Mouse (Mus musculus): Measurements from ENCODE around the gene Rnf223. TPM values are rescaled to one million over a fixed set of nuclear protein-coding genes. Genes with fewer than 3 reads are reported as not detected.

Rnf223 gene
- polyA plus RNA-seq, 1 experiment = 0.26 TPM

- Histone ChIP-seq H3K36me3 (ENCODE audit: control insufficient read depth, insufficient read depth) (no peaks in the 10 kb centered on the region), H3K27me3 (ENCODE audit: control insufficient read depth, insufficient read depth, insufficient read length) (peaks cover 19% of the 10 kb centered on the region), H3K79me2 (ENCODE audit: control insufficient read depth, insufficient read depth) (no peaks in the 10 kb centered on the region), H3K4me3 (no peak overlapping the region), H3K4me2 (ENCODE audit: low read depth) (no peak overlapping the region), H3ac (ENCODE audit: control insufficient read depth, insufficient read length) (no peak overlapping the region)
- TF ChIP-seq TCF12 (IDR thresholded peaks at IDR 0.05; ENCODE audit: insufficient read depth, poor library complexity, severe bottlenecking) = no peak
- TF ChIP-seq MYOD1 (IDR thresholded peaks at IDR 0.05; ENCODE audit: control insufficient read depth in 1 of 3, insufficient read length in 2 of 3, low read depth in 2 of 3) = no peak
- no peak for TF ChIP-seq E2F4 (IDR thresholded peaks at IDR 0.05; ENCODE audit: insufficient read depth)
- TF ChIP-seq MYOG (IDR thresholded peaks at IDR 0.05; ENCODE audit: control insufficient read depth in 1 of 3, insufficient read depth in 1 of 3, insufficient read length in 2 of 3, low read depth in 2 of 3) = no peak
- TF ChIP-seq TCF3 (IDR thresholded peaks at IDR 0.05; ENCODE audit: insufficient read length, low read depth) = no peak
- TF ChIP-seq REST (IDR thresholded peaks at IDR 0.05; ENCODE audit: insufficient read depth, insufficient read length) = no peak
- TF ChIP-seq CEBPB (IDR thresholded peaks at IDR 0.05; ENCODE audit: insufficient read depth, poor library complexity, severe bottlenecking) = no peak
- TF ChIP-seq MAX (IDR thresholded peaks at IDR 0.05; ENCODE audit: low read depth) = no peak
- TF ChIP-seq POLR2A (IDR thresholded peaks at IDR 0.05; ENCODE audit: insufficient read length, low read depth) = no peak
- no peak for TF ChIP-seq SRF (IDR thresholded peaks at IDR 0.05; ENCODE audit: control insufficient read depth, insufficient read length, low read depth)
- no peak for TF ChIP-seq USF1 (IDR thresholded peaks at IDR 0.05; ENCODE audit: low read depth)
- no peak for TF ChIP-seq POLR2AphosphoS2 (IDR thresholded peaks at IDR 0.05; ENCODE audit: insufficient read length, low read depth)
Observed at GRCm38 (mm10) chr4:156085256-156085655, 45.1 kb upstream of the Rnf223 start.

- H3K4me2 ChIP-seq (ENCODE audit: low read depth) = no peak overlapping the region
- TF ChIP-seq TCF12 (IDR thresholded peaks at IDR 0.05; ENCODE audit: insufficient read depth, poor library complexity, severe bottlenecking) = no peak
- TF ChIP-seq MYOD1 (IDR thresholded peaks at IDR 0.05; ENCODE audit: control insufficient read depth in 1 of 3, insufficient read length in 2 of 3, low read depth in 2 of 3) = no peak
- TF ChIP-seq REST (IDR thresholded peaks at IDR 0.05; ENCODE audit: insufficient read depth, insufficient read length) = no peak
- TF ChIP-seq MYOG (IDR thresholded peaks at IDR 0.05; ENCODE audit: control insufficient read depth in 1 of 3, insufficient read depth in 1 of 3, insufficient read length in 2 of 3, low read depth in 2 of 3) = no peak
- TF ChIP-seq CEBPB (IDR thresholded peaks at IDR 0.05; ENCODE audit: insufficient read depth, poor library complexity, severe bottlenecking) = no peak
- TF ChIP-seq USF1 (IDR thresholded peaks at IDR 0.05; ENCODE audit: low read depth) = no peak
- TF ChIP-seq SRF (IDR thresholded peaks at IDR 0.05; ENCODE audit: control insufficient read depth, insufficient read length, low read depth) = no peak
- no peak for TF ChIP-seq MAX (IDR thresholded peaks at IDR 0.05; ENCODE audit: low read depth)
- no peak for TF ChIP-seq E2F4 (IDR thresholded peaks at IDR 0.05; ENCODE audit: insufficient read depth)
- TF ChIP-seq POLR2AphosphoS2 (IDR thresholded peaks at IDR 0.05; ENCODE audit: insufficient read length, low read depth) = no peak
- no peak for TF ChIP-seq POLR2A (IDR thresholded peaks at IDR 0.05; ENCODE audit: insufficient read length, low read depth)
- no peak for TF ChIP-seq TCF3 (IDR thresholded peaks at IDR 0.05; ENCODE audit: insufficient read length, low read depth)
Observed at GRCm38 (mm10) chr4:156087398-156088087, 42.8 kb upstream of the Rnf223 start.

GRCm38 (mm10) chr4:156091236-156091635 lies 39.1 kb upstream of the Rnf223 start:
- no peak overlapping the region for H3K4me2 ChIP-seq (ENCODE audit: low read depth)
- no peak overlapping the region for H3K4me3 ChIP-seq
- no peaks in the 10 kb centered on the region for H3K36me3 ChIP-seq (ENCODE audit: control insufficient read depth, insufficient read depth)
- TF ChIP-seq MAX (IDR thresholded peaks at IDR 0.05; ENCODE audit: low read depth) (no peak), POLR2AphosphoS2 (IDR thresholded peaks at IDR 0.05; ENCODE audit: insufficient read length, low read depth) (no peak), SRF (IDR thresholded peaks at IDR 0.05; ENCODE audit: control insufficient read depth, insufficient read length, low read depth) (no peak), TCF12 (IDR thresholded peaks at IDR 0.05; ENCODE audit: insufficient read depth, poor library complexity, severe bottlenecking) (no peak), USF1 (IDR thresholded peaks at IDR 0.05; ENCODE audit: low read depth) (no peak), E2F4 (IDR thresholded peaks at IDR 0.05; ENCODE audit: insufficient read depth) (no peak)
- no peak overlapping the region for H3ac ChIP-seq (ENCODE audit: control insufficient read depth, insufficient read length)
- H3K27me3 ChIP-seq (ENCODE audit: control insufficient read depth, insufficient read depth, insufficient read length) = peaks cover 20% of the 10 kb centered on the region
- no peaks in the 10 kb centered on the region for H3K79me2 ChIP-seq (ENCODE audit: control insufficient read depth, insufficient read depth)

More at GRCm38 (mm10) chr4:156087398-156088087, 42.8 kb upstream of the Rnf223 start:
- no peaks in the 10 kb centered on the region for H3K79me2 ChIP-seq (ENCODE audit: control insufficient read depth, insufficient read depth)
- H3K27me3 ChIP-seq (ENCODE audit: control insufficient read depth, insufficient read depth, insufficient read length) = peaks cover 22% of the 10 kb centered on the region
- H3ac ChIP-seq (ENCODE audit: control insufficient read depth, insufficient read length) = no peak overlapping the region
- no peak overlapping the region for H3K4me3 ChIP-seq
- no peaks in the 10 kb centered on the region for H3K36me3 ChIP-seq (ENCODE audit: control insufficient read depth, insufficient read depth)

DNA sequence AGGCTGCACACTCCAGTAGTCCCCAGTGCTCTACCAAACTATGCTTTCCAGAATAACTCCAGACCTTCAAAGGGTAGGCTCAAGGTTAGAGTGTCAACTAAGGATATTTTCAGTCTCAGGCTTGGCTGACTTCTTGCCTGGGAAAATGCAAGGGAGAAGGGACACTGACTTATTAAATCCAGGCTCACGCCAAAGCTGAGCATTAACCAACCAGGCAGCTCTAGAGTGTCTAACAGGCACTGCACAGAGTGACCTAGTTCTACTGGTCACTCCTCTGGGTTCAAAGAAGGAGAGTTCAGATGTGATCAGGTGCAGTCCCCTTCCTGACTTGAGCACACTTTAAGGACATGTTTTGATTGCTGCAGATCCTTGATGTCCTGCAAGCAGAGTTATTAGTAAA lies 37.5 kb upstream of the Rnf223 start:
- Histone ChIP-seq H3K36me3 (ENCODE audit: control insufficient read depth, insufficient read depth) (no peaks in the 10 kb centered on the region), H3K27me3 (ENCODE audit: control insufficient read depth, insufficient read depth, insufficient read length) (peaks cover 29% of the 10 kb centered on the region), H3K79me2 (ENCODE audit: control insufficient read depth, insufficient read depth) (no peaks in the 10 kb centered on the region), H3K4me2 (ENCODE audit: low read depth) (no peak overlapping the region), H3ac (ENCODE audit: control insufficient read depth, insufficient read length) (no peak overlapping the region), H3K4me3 (no peak overlapping the region)
- TF ChIP-seq MAX (IDR thresholded peaks at IDR 0.05; ENCODE audit: low read depth) (no peak), REST (IDR thresholded peaks at IDR 0.05; ENCODE audit: insufficient read depth, insufficient read length) (no peak), POLR2AphosphoS2 (IDR thresholded peaks at IDR 0.05; ENCODE audit: insufficient read length, low read depth) (no peak), TCF12 (IDR thresholded peaks at IDR 0.05; ENCODE audit: insufficient read depth, poor library complexity, severe bottlenecking) (no peak), SRF (IDR thresholded peaks at IDR 0.05; ENCODE audit: control insufficient read depth, insufficient read length, low read depth) (no peak), MYOG (IDR thresholded peaks at IDR 0.05; ENCODE audit: control insufficient read depth in 1 of 3, insufficient read depth in 1 of 3, insufficient read length in 2 of 3, low read depth in 2 of 3) (no peak)

DNA sequence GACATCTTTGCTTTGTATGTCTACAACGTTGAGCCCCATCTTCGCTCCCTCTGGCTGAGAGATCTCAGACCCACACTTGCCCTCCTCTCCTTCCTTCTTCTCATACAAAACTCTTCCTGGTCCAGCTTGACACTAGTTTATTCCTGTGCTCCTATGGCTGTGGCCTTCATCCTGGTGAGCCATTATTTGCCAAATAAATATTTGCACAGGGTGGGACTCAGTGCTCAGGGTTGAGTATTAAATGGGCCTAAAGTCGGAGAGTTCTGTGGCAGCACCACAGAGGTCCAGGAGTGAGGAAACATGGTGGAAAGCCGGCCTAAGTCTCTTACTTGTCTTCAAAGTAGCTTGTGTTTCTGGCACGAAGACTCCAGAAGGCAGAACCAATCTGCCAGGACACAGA lies 36.6 kb upstream of the Rnf223 start:
- Histone ChIP-seq H3ac (ENCODE audit: control insufficient read depth, insufficient read length) (no peak overlapping the region), H3K4me3 (no peak overlapping the region), H3K36me3 (ENCODE audit: control insufficient read depth, insufficient read depth) (no peaks in the 10 kb centered on the region), H3K4me2 (ENCODE audit: low read depth) (no peak overlapping the region), H3K79me2 (ENCODE audit: control insufficient read depth, insufficient read depth) (no peaks in the 10 kb centered on the region), H3K27me3 (ENCODE audit: control insufficient read depth, insufficient read depth, insufficient read length) (peaks cover 39% of the 10 kb centered on the region)
- no peak for TF ChIP-seq POLR2A (IDR thresholded peaks at IDR 0.05; ENCODE audit: insufficient read length, low read depth)
